In genomic region chr7:58184913-58185312, GRCm38 (mm10) we compare ENCODE assay signal across 17 mouse cellular contexts.
DNase-seq lines count a peak whose midpoint lies in the region; ATAC-seq lines count a peak whose summit lies in the region.
"Had no signal": no experiment of that assay in that cellular context is flagged by ENCODE, and none has a peak within 500 bp of the region (broad histone marks: within the 10 kb centered on the region; RNA-seq: fewer than 3 reads in every experiment).

No protein-coding gene starts in this region.

- no peak for ATAC-seq in megakaryocyte progenitor cell, adult 5-6 weeks (replicated peaks; ENCODE audit: poor library complexity)
- ATAC-seq: midbrain, embryonic 13.5 days; Patski had no signal

- DNase-seq in layer of hippocampus, adult 9-11 months = peak; percentile 3
- DNase-seq in layer of hippocampus, postnatal 25 days (ENCODE audit: extremely low spot score in 1 of 2, low spot score in 1 of 2) = no peak
- peak; percentile 38 to 67 for DNase-seq in frontal cortex, adult 2 months (ENCODE audit: extremely low spot score in 1 of 2, low spot score in 1 of 2)
- peak; percentile 8 to 52 for DNase-seq in left cerebral cortex, postnatal 14 days (ENCODE audit: low spot score in 2 of 2)
- DNase-seq in right cerebral cortex, postnatal 25 days = peak; percentile 21
- DNase-seq in urinary bladder, postnatal 25 days (ENCODE audit: low spot score) = no peak
- DNase-seq in adrenal gland, adult 2 months = no peak
- DNase-seq: B cell, adult 2 months; cerebellum, adult 2 months; cerebellum, postnatal 25 days; gastrocnemius, postnatal 25 days; kidney, adult 2 months; kidney, postnatal 10 days; lung, embryonic 14.5 days had no signal

- intact Hi-C loops in left cerebral cortex, postnatal 14 days (cut with DNase I) = no loop called here

Comparison
In these comparisons a context has a peak if more than half of its experiments do, and no peak if none do; other contexts are left out.
1. DNase-seq: peak in layer of hippocampus, adult 9-11 months (single experiment), frontal cortex, adult 2 months (2 of 2), left cerebral cortex, postnatal 14 days (2 of 2) and right cerebral cortex, postnatal 25 days (single experiment); none in layer of hippocampus, postnatal 25 days (0 of 2), urinary bladder, postnatal 25 days (single experiment) and adrenal gland, adult 2 months (single experiment).